ENCODE assay signal across 8 mouse cellular contexts in genomic region chr9:37432720-37433421, GRCm38 (mm10). TPM values are rescaled to one million over a fixed set of nuclear protein-coding genes. Genes with fewer than 3 reads are reported as not detected.
DNase-seq lines count a peak whose midpoint lies in the region; ATAC-seq lines count a peak whose summit lies in the region.

Gene Robo3, minus strand, starts transcription at chr9:37433246.

- under 1% methylated on average over 36 of the region's 40 CpGs for WGBS in hindbrain, embryonic 13.5 days
- under 1% methylated on average over 34 of the region's 40 CpGs for WGBS in midbrain, embryonic 13.5 days

- H3K4me1 ChIP-seq in hindbrain, embryonic 13.5 days (replicated peaks), result peaks cover 61% of the 10 kb centered on the region
- H3K4me1 ChIP-seq in midbrain, embryonic 13.5 days (replicated peaks), result peaks cover 38% of the 10 kb centered on the region

- peak within 1 kb of the TSS; percentile 77 for H3K4me2 ChIP-seq in hindbrain, embryonic 13.5 days
- peak within 1 kb of the TSS; percentile 65 for H3K4me2 ChIP-seq in midbrain, embryonic 13.5 days (replicated peaks)

- H3K9ac ChIP-seq in hindbrain, embryonic 13.5 days, result peak within 1 kb of the TSS; percentile 68
- no peak within 1 kb of the TSS; the same call in 1 of the 2 replicates for H3K9ac ChIP-seq in midbrain, embryonic 13.5 days (replicated peaks)

- peak within 1 kb of the TSS; percentile 55 for H3K27ac ChIP-seq in hindbrain, embryonic 13.5 days
- H3K27ac ChIP-seq in midbrain, embryonic 13.5 days, result no peak within 1 kb of the TSS

- no peaks in the 10 kb centered on the region for H3K9me3 ChIP-seq in hindbrain, embryonic 13.5 days
- H3K9me3 ChIP-seq in midbrain, embryonic 13.5 days, result no peaks in the 10 kb centered on the region

- H3K4me3 ChIP-seq in hindbrain, embryonic 13.5 days, result peak within 1 kb of the TSS; percentile 44
- H3K4me3 ChIP-seq in midbrain, embryonic 13.5 days (replicated peaks), result peak within 1 kb of the TSS; percentile 41

- H3K27me3 ChIP-seq in hindbrain, embryonic 13.5 days, result peaks cover 83% of the 10 kb centered on the region
- H3K27me3 ChIP-seq in midbrain, embryonic 13.5 days, result peaks cover 91% of the 10 kb centered on the region

- DNase-seq in layer of hippocampus, adult 8-10 months (ENCODE audit: low spot score in 2 of 2), result no peak
- DNase-seq in layer of hippocampus, adult 9-11 months, result no peak
- DNase-seq in embryo, embryonic 9.5 days (ENCODE audit: extremely low spot score), result peak; percentile 33
- DNase-seq in ovary, adult 18-20 months (ENCODE audit: low spot score), result no peak
- no peak for DNase-seq in yolk sac, embryonic 10.5 days (ENCODE audit: low spot score)
- DNase-seq in cerebellum, postnatal 36 days, result no peak

- no peaks in the 10 kb centered on the region for H3K36me3 ChIP-seq in hindbrain, embryonic 13.5 days
- no peaks in the 10 kb centered on the region for H3K36me3 ChIP-seq in midbrain, embryonic 13.5 days

- ATAC-seq in hindbrain, embryonic 13.5 days (ENCODE audit: low FRiP score), result peak; percentile 31; the same call in 1 of the 2 replicates
- ATAC-seq in midbrain, embryonic 13.5 days, result no peak

RNA-seq across cellular contexts. Expression of gene Robo3, which starts in this region (rescaled TPM):
- 10 to 100 TPM; 10.3 to 16.0 (median 13.1) TPM for total RNA-seq in layer of hippocampus, adult 8-10 months (2022)
- polyA plus RNA-seq in hindbrain, embryonic 13.5 days (2015; fragmentation: Nextera tagmentation; extraction: Ambion mirVana), result 64.6 and 91.3 TPM in 2 replicates
- polyA plus RNA-seq in midbrain, embryonic 13.5 days (2015; fragmentation: Nextera tagmentation; extraction: Ambion mirVana), result 20.5 and 22.4 TPM in 2 replicates
